1 mouse cellular context compared by ENCODE assay signal in genomic region chr13:68593797-68594196, GRCm38 (mm10).
TF ChIP-seq lines count a peak whose summit lies in the region.

No protein-coding gene starts in this region.

TF ChIP-seq in MEL, 35 proteins besides CTCF, POLR2A, EP300 and RAD21:
- no peak for TF ChIP-seq E2F4 (IDR thresholded peaks at IDR 0.05; ENCODE audit: borderline replicate concordance, low read depth, low read length)
- TF ChIP-seq KAT2A (conservative IDR thresholded peaks at IDR 0.05; ENCODE audit: low read depth, low read length) = no peak
- TF ChIP-seq ETS1 (IDR thresholded peaks at IDR 0.05; ENCODE audit: low read depth, low read length) = no peak
- TF ChIP-seq CHD1 (IDR thresholded peaks at IDR 0.05; ENCODE audit: low read depth, low read length) = no peak
- TF ChIP-seq ZNF384 (IDR thresholded peaks at IDR 0.05; ENCODE audit: low read depth, low read length) = peak; percentile 45
TF ChIP-seq in MEL: peak in this region for 1.
